ENCODE assay signal across 14 mouse cellular contexts in the genomic region with DNA sequence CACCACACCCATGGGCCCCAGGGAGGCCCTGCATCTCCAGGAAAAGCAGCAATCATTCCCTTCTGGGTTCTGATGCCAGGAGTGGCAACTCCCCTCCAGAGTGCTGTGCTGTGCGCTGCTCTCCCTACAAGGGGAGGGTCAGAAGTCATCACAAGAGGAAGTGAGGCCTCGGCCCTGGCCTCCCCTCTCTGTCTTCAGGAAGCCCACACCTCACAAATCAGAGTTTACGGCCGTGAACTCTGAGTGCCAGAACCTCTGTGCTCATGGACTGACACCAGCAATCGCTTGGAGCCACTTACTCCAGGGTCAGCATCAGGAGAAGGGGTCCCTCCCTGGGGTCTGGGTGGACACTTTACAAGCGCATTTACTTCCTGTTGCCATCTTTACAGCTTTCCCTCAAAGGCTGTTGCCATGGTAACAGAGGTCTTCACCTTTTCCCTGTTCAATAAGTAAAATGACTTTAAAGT. TPM values are rescaled to one million over a fixed set of nuclear protein-coding genes. Genes with fewer than 3 reads are reported as not detected.
DNase-seq lines count a peak whose midpoint lies in the region; ATAC-seq lines count a peak whose summit lies in the region.
"Had no signal": no experiment of that assay in that cellular context is flagged by ENCODE, and none has a peak within 500 bp of the region (broad histone marks: within the 10 kb centered on the region; RNA-seq: fewer than 3 reads in every experiment).

No protein-coding gene starts in this region.

- H3K9me3 ChIP-seq in hindbrain, embryonic 12.5 days (replicated peaks) = peaks cover 10% of the 10 kb centered on the region; the same call in 1 of the 2 replicates
- H3K9me3 ChIP-seq in hindbrain, embryonic 16.5 days (ENCODE audit: control insufficient read depth, low read length) = peaks cover 6% of the 10 kb centered on the region
- no peaks in the 10 kb centered on the region for H3K9me3 ChIP-seq in intestine, embryonic 15.5 days
- H3K9me3 ChIP-seq in limb, embryonic 12.5 days = peaks cover 15% of the 10 kb centered on the region
- H3K9me3 ChIP-seq: hindbrain, embryonic 15.5 days had no signal

- peak; percentile 70 for DNase-seq in embryo, embryonic 11 days
- no peak for DNase-seq in thymus, adult 18-20 months
- DNase-seq in right cerebral cortex, postnatal 25 days = no peak
- DNase-seq: cerebellum, postnatal 10 days; gastrocnemius, postnatal 14 days; layer of hippocampus, adult 9-11 months; spleen, adult 18-20 months; thymus, postnatal 25 days had no signal

- no peak overlapping the region for H3K4me3 ChIP-seq in hindbrain, embryonic 12.5 days
- H3K4me3 ChIP-seq in hindbrain, embryonic 16.5 days (ENCODE audit: low read length) = no peak overlapping the region
- H3K4me3 ChIP-seq in intestine, embryonic 15.5 days (replicated peaks) = no peak overlapping the region
- H3K4me3 ChIP-seq in limb, embryonic 12.5 days (replicated peaks) = no peak overlapping the region
- H3K4me3 ChIP-seq: hindbrain, embryonic 15.5 days; limb, embryonic 13.5 days had no signal

- H3K27me3 ChIP-seq in hindbrain, embryonic 12.5 days = no peaks in the 10 kb centered on the region
- no peaks in the 10 kb centered on the region for H3K27me3 ChIP-seq in hindbrain, embryonic 16.5 days (replicated peaks; ENCODE audit: control insufficient read depth, insufficient read depth, low read length)
- no peaks in the 10 kb centered on the region for H3K27me3 ChIP-seq in intestine, embryonic 15.5 days (replicated peaks)
- H3K27me3 ChIP-seq in limb, embryonic 12.5 days = no peaks in the 10 kb centered on the region
- H3K27me3 ChIP-seq: hindbrain, embryonic 15.5 days; limb, embryonic 13.5 days had no signal

- no peak overlapping the region for H3K9ac ChIP-seq in hindbrain, embryonic 12.5 days
- H3K9ac ChIP-seq in hindbrain, embryonic 16.5 days (ENCODE audit: low read depth, low read length) = no peak overlapping the region
- no peak overlapping the region for H3K9ac ChIP-seq in intestine, embryonic 15.5 days
- H3K9ac ChIP-seq in limb, embryonic 12.5 days (replicated peaks) = no peak overlapping the region
- H3K9ac ChIP-seq: hindbrain, embryonic 15.5 days; limb, embryonic 13.5 days had no signal

- 42% methylated on average over 6 of the region's 6 CpGs for WGBS in hindbrain, embryonic 12.5 days
- 46% methylated on average over 6 of the region's 6 CpGs for WGBS in hindbrain, embryonic 16.5 days
- 16% methylated on average over 6 of the region's 6 CpGs for WGBS in intestine, embryonic 15.5 days
- 5% methylated on average over 6 of the region's 6 CpGs for WGBS in limb, embryonic 12.5 days

- no peaks in the 10 kb centered on the region for H3K36me3 ChIP-seq in hindbrain, embryonic 12.5 days
- no peaks in the 10 kb centered on the region for H3K36me3 ChIP-seq in hindbrain, embryonic 16.5 days (ENCODE audit: control insufficient read depth, insufficient read depth, low read length)
- H3K36me3 ChIP-seq in intestine, embryonic 15.5 days = no peaks in the 10 kb centered on the region
- peaks cover 3% of the 10 kb centered on the region; the same call in 1 of the 2 replicates for H3K36me3 ChIP-seq in limb, embryonic 12.5 days
- H3K36me3 ChIP-seq: hindbrain, embryonic 15.5 days; limb, embryonic 13.5 days had no signal

- no peak for ATAC-seq in hindbrain, embryonic 12.5 days (ENCODE audit: low FRiP score)
- ATAC-seq in hindbrain, embryonic 16.5 days = no peak
- peak; percentile 82 for ATAC-seq in intestine, embryonic 15.5 days
- ATAC-seq in limb, embryonic 12.5 days (ENCODE audit: insufficient number of reproducible peaks, insufficient read depth, low FRiP score, low TSS enrichment, low read depth) = no peak; the same call in 1 of the 2 replicates

- H3K4me1 ChIP-seq in hindbrain, embryonic 12.5 days = peaks cover 3% of the 10 kb centered on the region; the same call in 1 of the 2 replicates
- no peaks in the 10 kb centered on the region for H3K4me1 ChIP-seq in hindbrain, embryonic 16.5 days (ENCODE audit: control insufficient read depth, insufficient read depth, low read depth, low read length)
- peaks cover 4% of the 10 kb centered on the region; the same call in 1 of the 2 replicates for H3K4me1 ChIP-seq in intestine, embryonic 15.5 days (replicated peaks)
- peaks cover 11% of the 10 kb centered on the region for H3K4me1 ChIP-seq in limb, embryonic 12.5 days (replicated peaks)
- H3K4me1 ChIP-seq: hindbrain, embryonic 15.5 days had no signal

- H3K27ac ChIP-seq in hindbrain, embryonic 12.5 days = peak overlapping the region; percentile 40; the same call in 1 of the 2 replicates
- H3K27ac ChIP-seq in hindbrain, embryonic 16.5 days (ENCODE audit: low read depth, low read length) = no peak overlapping the region
- no peak overlapping the region for H3K27ac ChIP-seq in intestine, embryonic 15.5 days
- 0 out of 2 replicates have a peak overlapping the region, but pooled peaks have one; percentile 59 for H3K27ac ChIP-seq in limb, embryonic 12.5 days
- H3K27ac ChIP-seq: hindbrain, embryonic 15.5 days; limb, embryonic 13.5 days had no signal

- H3K4me2 ChIP-seq in hindbrain, embryonic 12.5 days (replicated peaks) = no peak overlapping the region
- no peak overlapping the region for H3K4me2 ChIP-seq in hindbrain, embryonic 16.5 days (ENCODE audit: low read length)
- H3K4me2 ChIP-seq in intestine, embryonic 15.5 days (replicated peaks) = no peak overlapping the region
- no peak overlapping the region for H3K4me2 ChIP-seq in limb, embryonic 12.5 days
- H3K4me2 ChIP-seq: hindbrain, embryonic 15.5 days; limb, embryonic 13.5 days had no signal

RNA-seq across cellular contexts. Expression of a gene that starts 55.2 kb away (rescaled TPM):
- 66.3 and 70.5 TPM in 2 replicates for polyA plus RNA-seq in hindbrain, embryonic 12.5 days (2016; fragmentation: Nextera tagmentation; extraction: Ambion mirVana)
- polyA plus RNA-seq in hindbrain, embryonic 16.5 days (2015; fragmentation: Nextera tagmentation; extraction: Ambion mirVana) = 60.3 and 64.2 TPM in 2 replicates
- polyA plus RNA-seq in intestine, embryonic 15.5 days (2015; fragmentation: Nextera tagmentation; extraction: Ambion mirVana) = 90.2 and 94.8 TPM in 2 replicates
- 102 and 109 TPM in 2 replicates for polyA plus RNA-seq in limb, embryonic 12.5 days (2016; fragmentation: Nextera tagmentation; extraction: Ambion mirVana)

Comparison
In these comparisons a context has a peak if more than half of its experiments do, and no peak if none do; other contexts are left out.
1. H3K27ac ChIP-seq: peak in hindbrain, embryonic 12.5 days (single experiment) and limb, embryonic 12.5 days (single experiment); none in hindbrain, embryonic 16.5 days (single experiment) and intestine, embryonic 15.5 days (single experiment).